Mouse (Mus musculus): ENCODE results near the gene Ankrd35.

DNA sequence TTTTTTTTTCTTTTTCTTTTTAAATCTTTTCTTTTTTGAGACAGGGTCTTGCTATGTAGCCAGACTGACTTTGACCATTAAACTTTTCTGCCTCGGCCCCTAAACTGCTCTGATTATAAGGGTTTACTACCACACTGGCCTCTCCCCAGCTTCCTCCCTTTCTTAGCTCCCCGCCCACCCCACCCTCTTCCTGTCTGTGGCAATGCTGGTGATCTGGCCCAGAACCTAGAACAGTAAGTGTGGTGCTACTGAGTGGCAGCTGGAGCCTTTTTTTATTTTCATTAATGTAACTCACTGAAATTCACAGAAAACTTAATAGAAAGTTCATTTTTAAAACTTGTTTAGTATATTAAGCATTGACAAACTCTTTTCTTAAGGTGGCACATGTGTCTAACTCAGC is 45.9 kb downstream of the Ankrd35 start:
- TF ChIP-seq CTCF (IDR thresholded peaks at IDR 0.05), result no peak
- TF ChIP-seq EP300 (IDR thresholded peaks at IDR 0.05; ENCODE audit: insufficient read depth, low read depth, low read length), result no peak

Measured in heart, adult 2 months (tissue).